In the genomic region with DNA sequence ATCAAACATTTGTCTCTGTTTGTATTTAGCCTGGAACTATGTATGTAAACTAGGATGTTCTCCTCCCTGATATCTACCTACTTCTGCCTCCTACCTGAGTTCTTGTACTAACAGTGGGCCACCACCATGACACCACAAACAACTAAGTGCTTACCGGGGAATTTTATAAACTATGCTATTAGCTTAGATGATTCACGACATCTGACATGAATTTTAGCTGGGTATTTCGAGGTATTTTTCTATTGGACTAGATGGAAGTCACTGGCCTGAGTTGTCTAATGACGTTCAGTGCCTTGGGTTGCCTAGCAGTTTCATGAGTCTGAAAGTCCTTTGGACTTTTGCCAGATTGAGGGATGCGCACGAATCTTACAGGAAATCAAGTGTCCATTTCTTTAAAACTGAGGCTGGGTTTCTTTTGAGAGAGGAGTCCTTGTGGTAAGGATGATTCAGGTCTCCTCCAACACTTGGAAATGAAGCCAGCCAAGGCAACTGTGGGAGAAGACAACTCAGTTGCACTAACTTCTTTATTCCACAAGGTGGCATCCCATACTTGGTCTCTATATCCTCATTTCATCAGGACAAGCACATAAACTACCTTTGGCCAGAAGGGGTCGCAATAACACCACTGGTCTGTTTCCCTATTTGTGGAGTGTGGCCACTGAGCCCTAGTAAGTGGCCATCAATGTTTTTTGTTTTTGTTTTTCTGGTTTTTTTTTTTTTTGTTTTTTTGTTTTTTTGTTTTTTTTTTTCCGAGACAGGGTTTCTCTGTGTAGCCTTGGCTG, we compare ENCODE assay signal across 8 mouse cellular contexts.
DNase-seq lines count a peak whose midpoint lies in the region; ATAC-seq and TF ChIP-seq lines count a peak whose summit lies in the region.
"Not testable (repeated sequence)": the region's sequence is repeated elsewhere in the genome, so short reads cannot be mapped to it uniquely, and the experiment has no call there.

No protein-coding gene starts in this region.

- H3K27ac ChIP-seq in MEL (ENCODE audit: control insufficient read depth, low read depth, low read length); forebrain, postnatal 0 days (ENCODE audit: low read depth, low read length); liver, embryonic 16.5 days (ENCODE audit: low read length); thymus, adult 2 months (ENCODE audit: control insufficient read depth, insufficient read depth, low read length): not testable (repeated sequence)

- not testable (repeated sequence) for H3K79me2 ChIP-seq in MEL (ENCODE audit: control insufficient read depth, insufficient read depth, low read length, poor library complexity)

- not testable (repeated sequence) for H3K4me1 ChIP-seq in MEL (ENCODE audit: control insufficient read depth in 1 of 2, insufficient read depth in 2 of 2, low read length in 2 of 2); forebrain, postnatal 0 days (ENCODE audit: insufficient read depth); liver, embryonic 16.5 days (ENCODE audit: control insufficient read depth, low read depth, low read length); thymus, adult 2 months (replicated peaks; ENCODE audit: control insufficient read depth, insufficient read depth, low read length)

- not testable (repeated sequence) for H3K9ac ChIP-seq in MEL (ENCODE audit: control insufficient read depth, low read depth, low read length, poor library complexity, severe bottlenecking); forebrain, postnatal 0 days; liver, embryonic 16.5 days (ENCODE audit: low read depth, low read length)

- not testable (repeated sequence) for H3K36me3 ChIP-seq in MEL (ENCODE audit: control insufficient read depth in 1 of 2, insufficient read depth in 2 of 2, low read length in 2 of 2); forebrain, postnatal 0 days (ENCODE audit: insufficient read depth); liver, embryonic 16.5 days (ENCODE audit: control insufficient read depth, insufficient read depth); thymus, adult 2 months (ENCODE audit: control insufficient read depth, insufficient read depth, low read length)

- peak; percentile 53; the same call in 1 of the 2 replicates for ATAC-seq in forebrain, postnatal 0 days
- ATAC-seq in hematopoietic stem cell, adult 5-6 weeks (replicated peaks in 1 of 2; ENCODE audit: insufficient read depth in 1 of 2, low FRiP score in 2 of 2, low TSS enrichment in 1 of 2, low read depth in 1 of 2, poor library complexity in 2 of 2, severe bottlenecking in 2 of 2), result peak; percentile 98 to 100
- ATAC-seq in liver, embryonic 16.5 days (ENCODE audit: low read depth), result peak; percentile 65; the same call in 1 of the 2 replicates

- not testable (repeated sequence) for H3K27me3 ChIP-seq in MEL (ENCODE audit: control insufficient read depth in 1 of 2, insufficient read depth in 2 of 2, low read length in 2 of 2); forebrain, postnatal 0 days (ENCODE audit: insufficient read depth, low read length); liver, embryonic 16.5 days (ENCODE audit: control insufficient read depth, insufficient read depth, low read depth, low read length); thymus, adult 2 months (ENCODE audit: control insufficient read depth, insufficient read depth, low read length)

- not testable (repeated sequence) for TF ChIP-seq POLR2A in MEL (IDR thresholded peaks at IDR 0.05; ENCODE audit: control insufficient read depth in 1 of 2, insufficient read depth in 1 of 2, low read depth in 1 of 2, low read length in 2 of 2, poor library complexity in 1 of 2); thymus, adult 2 months (IDR thresholded peaks at IDR 0.05; ENCODE audit: control insufficient read depth, extremely low read depth, insufficient read depth, low read length, poor library complexity)

- H3K9me3 ChIP-seq in MEL (replicated peaks; ENCODE audit: insufficient read depth, low read length); forebrain, postnatal 0 days (ENCODE audit: low read length); liver, embryonic 16.5 days (replicated peaks; ENCODE audit: control insufficient read depth, low read length): not testable (repeated sequence)

- TF ChIP-seq RAD21 in MEL (IDR thresholded peaks at IDR 0.05; ENCODE audit: low read depth, low read length), result peak; percentile 80

- not testable (repeated sequence) for H3K4me2 ChIP-seq in forebrain, postnatal 0 days (ENCODE audit: low read depth); liver, embryonic 16.5 days (ENCODE audit: low read depth, low read length)

- not testable (repeated sequence) for H3K4me3 ChIP-seq in MEL (ENCODE audit: control insufficient read depth in 1 of 2, insufficient read depth in 1 of 2, low read depth in 2 of 2, low read length in 2 of 2); forebrain, postnatal 0 days (ENCODE audit: low read depth, low read length); liver, embryonic 16.5 days (ENCODE audit: low read depth, low read length); thymus, adult 2 months (ENCODE audit: control insufficient read depth, insufficient read depth, low read length)

- 43% methylated on average over 8 of the region's 8 CpGs for WGBS in forebrain, postnatal 0 days
- WGBS in liver, embryonic 16.5 days (ENCODE audit: insufficient replicate concordance), result 32% methylated on average over 8 of the region's 8 CpGs
- WGBS in thymus, adult 2 months, result 43% methylated on average over 8 of the region's 8 CpGs

- DNase-seq in MEL (ENCODE audit: low read depth, low spot score), result peak; percentile 96
- DNase-seq in cerebellum, adult 18-20 months, result peak; percentile 76 to 79
- peak; percentile 66 for DNase-seq in forebrain, postnatal 0 days
- DNase-seq in layer of hippocampus, adult 18-20 months (ENCODE audit: low spot score in 2 of 2), result peak; percentile 52 to 87
- DNase-seq in ovary, adult 18-20 months (ENCODE audit: low spot score), result peak; percentile 18
- DNase-seq in thymus, adult 2 months, result peak; percentile 78

- TF ChIP-seq CTCF in MEL (IDR thresholded peaks at IDR 0.05 in 2 of 3, conservative IDR thresholded peaks at IDR 0.05 in 1 of 3; ENCODE audit: control insufficient read depth in 1 of 3, insufficient read depth in 1 of 3, low read depth in 2 of 3, low read length in 3 of 3, poor library complexity in 1 of 3, severe bottlenecking in 1 of 3), result peak; percentile 58 to 75 (median 70)
- TF ChIP-seq CTCF in forebrain, postnatal 0 days (IDR thresholded peaks at IDR 0.05; ENCODE audit: low read depth), result peak; percentile 73
- TF ChIP-seq CTCF in thymus, adult 2 months (IDR thresholded peaks at IDR 0.05; ENCODE audit: borderline replicate concordance, control insufficient read depth, extremely low read depth, insufficient read depth, low read length, poor library complexity), result not testable (repeated sequence)

- not testable (repeated sequence) for TF ChIP-seq EP300 in MEL (IDR thresholded peaks at IDR 0.05; ENCODE audit: low read depth in 1 of 2, low read length in 2 of 2)

TF ChIP-seq in MEL, 35 proteins besides CTCF, POLR2A, EP300 and RAD21:
- TF ChIP-seq ZC3H11A (IDR thresholded peaks at IDR 0.05; ENCODE audit: low read depth, low read length), result peak; percentile 93
- peak; percentile 85 for TF ChIP-seq SMC3 (IDR thresholded peaks at IDR 0.05; ENCODE audit: low read depth, low read length)

Comparison
In these comparisons a context has a peak if more than half of its experiments do, and no peak if none do; other contexts are left out.
1. DNase-seq: peak in every context shown above with its lines; median percentile 96 in MEL; 78 in thymus, adult 2 months; 78 in cerebellum, adult 18-20 months; 70 in layer of hippocampus, adult 18-20 months; 66 in forebrain, postnatal 0 days; 18 in ovary, adult 18-20 months.